Mouse (Mus musculus) lung, adult 2 months (tissue): ENCODE data around the gene Gm20388. TPM values are rescaled to one million over a fixed set of nuclear protein-coding genes. Genes with fewer than 3 reads are reported as not detected.

Source experiments
- DNase-seq: peaks from one replicate; pipeline ENCODE4 v3.0.0; 2022
- H3K4me1 ChIP-seq: fragments of 200-500 bp; 2 replicates; pipeline ENCODE4 v1.6.1; 2011; ENCODE audit warnings: low read length; ENCODE audit not compliant: control insufficient read depth, insufficient read depth
- H3K4me3 ChIP-seq: fragments of 200-500 bp; replicated peaks from 2 replicates; pipeline ENCODE3; 2011; ENCODE audit warnings: low read depth, mild to moderate bottlenecking, control low read depth, low read length; ENCODE audit errors: extremely low read depth
- CTCF ChIP-seq: fragments of 200-500 bp; IDR thresholded peaks from 2 replicates; pipeline ENCODE4 v1.5.1; 2011; ENCODE audit warnings: mild to moderate bottlenecking, low read length, control low read depth; ENCODE audit not compliant: insufficient read depth
- POLR2A ChIP-seq: fragments of 200-500 bp; IDR thresholded peaks from 2 replicates; pipeline ENCODE4 v1.6.1; 2011; ENCODE audit warnings: low read depth, mild to moderate bottlenecking, control low read depth, low read length, borderline replicate concordance; ENCODE audit errors: extremely low read depth
- WGBS: fragments of 180-500 bp; shearing (Covaris S2); methylation state at CpG from one replicate; pipeline ENCODE4 v1.1.7; 2018; 5-methylcytosine and 5-hydroxymethylcytosine counted together
- polyA plus RNA-seq: library from polyadenylated mRNA; depleted of rRNA; stranded (reverse); fragments of >200 nt; gene quantifications from 2 replicates; pipeline ENCODE4 v1.2.3, GENCODE M21; 2012

Gene Gm20388
- polyA plus RNA-seq, 1 experiment, result 67.8 TPM

DNA sequence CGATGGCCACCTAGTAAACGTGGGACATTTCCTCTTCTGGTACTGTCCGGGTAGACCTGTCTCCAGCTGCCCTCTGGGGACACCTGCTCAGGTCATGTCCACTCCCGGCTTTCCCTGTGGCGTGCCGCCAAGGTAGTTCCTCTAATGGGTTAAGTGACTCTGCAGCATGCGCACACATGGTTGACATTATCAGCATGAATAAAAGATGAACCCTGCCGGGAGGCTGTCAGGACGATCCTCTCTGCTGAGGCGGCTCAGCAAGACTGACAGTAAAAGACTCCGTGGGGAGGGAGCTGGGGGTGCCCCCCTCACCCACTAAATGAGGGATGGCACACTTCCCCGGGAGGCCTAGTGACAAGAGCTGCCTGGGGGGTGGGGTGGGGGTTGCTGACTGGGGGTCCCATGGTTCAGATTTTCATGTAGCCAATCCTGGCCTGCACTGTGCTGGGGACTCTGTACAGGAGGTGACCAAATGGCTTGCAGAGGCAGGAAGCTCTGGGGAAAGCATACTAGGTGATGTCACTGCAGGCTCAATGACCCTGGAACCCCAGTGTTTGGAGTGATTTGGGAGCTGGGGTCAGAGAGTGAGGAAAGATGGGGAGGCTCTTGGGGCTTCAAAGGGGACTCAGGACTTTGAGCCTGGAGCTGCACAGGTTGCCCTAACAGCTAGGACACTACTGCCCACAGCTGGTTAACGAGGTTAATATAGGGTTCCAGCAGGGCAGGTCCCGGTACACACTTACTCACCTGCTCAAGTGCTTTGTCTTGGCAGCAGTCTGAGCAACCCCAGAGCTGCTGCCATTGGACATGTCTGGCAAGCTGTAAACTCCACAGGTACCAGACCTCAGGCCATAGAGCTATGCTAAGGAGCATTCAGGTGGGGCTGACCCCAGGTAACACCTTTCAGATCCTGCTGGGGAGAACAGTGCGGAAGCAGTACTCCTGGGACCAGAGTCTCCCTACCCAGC is 487.1 kb downstream of the Gm20388 start:
- no peak overlapping the region for H3K4me3 ChIP-seq
- WGBS, result 57% methylated on average over 15 of the region's 15 CpGs
- no peaks in the 10 kb centered on the region for H3K4me1 ChIP-seq
- TF ChIP-seq CTCF (no peak), POLR2A (no peak)
- peak; percentile 57 for DNase-seq

DNA sequence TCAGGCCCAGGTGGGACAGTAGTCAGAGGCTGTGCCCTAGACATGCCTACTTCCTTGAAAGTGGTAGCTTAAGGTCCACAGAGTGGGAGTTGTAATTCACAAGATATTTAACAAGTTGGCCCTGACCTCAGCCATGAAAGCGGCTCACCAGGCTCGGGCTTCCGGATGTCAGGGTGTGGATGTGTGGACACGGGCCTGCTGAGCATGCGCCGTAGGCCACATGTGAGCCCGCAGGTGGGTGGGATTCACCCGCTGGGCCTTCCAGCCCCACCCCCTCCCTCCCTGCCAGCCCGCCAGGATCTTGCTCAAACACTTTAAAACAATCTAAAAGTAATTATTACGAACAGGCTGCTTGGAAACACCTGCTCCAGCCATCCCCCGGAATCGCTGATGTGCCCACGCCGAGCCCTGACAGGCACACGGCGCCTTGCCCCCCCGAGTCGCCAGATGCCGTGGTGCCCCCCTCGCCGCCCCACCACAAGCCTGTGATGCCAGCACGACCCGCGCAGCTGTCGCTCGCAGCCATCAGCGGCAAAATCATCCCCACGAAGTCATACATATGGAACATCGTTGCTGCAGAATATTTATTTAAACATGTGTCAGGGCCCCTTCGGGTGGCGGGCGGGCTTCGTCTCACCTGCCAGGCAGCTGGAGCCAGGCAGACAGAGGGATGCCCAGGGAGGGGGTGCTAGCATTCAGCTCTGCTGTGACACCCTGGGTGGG is 488.7 kb downstream of the Gm20388 start:
- DNase-seq, result no peak
- WGBS, result 57% methylated on average over 33 of the region's 33 CpGs
- Histone ChIP-seq H3K4me3 (no peak overlapping the region), H3K4me1 (no peaks in the 10 kb centered on the region)
- TF ChIP-seq POLR2A (no peak), CTCF (no peak)

DNA sequence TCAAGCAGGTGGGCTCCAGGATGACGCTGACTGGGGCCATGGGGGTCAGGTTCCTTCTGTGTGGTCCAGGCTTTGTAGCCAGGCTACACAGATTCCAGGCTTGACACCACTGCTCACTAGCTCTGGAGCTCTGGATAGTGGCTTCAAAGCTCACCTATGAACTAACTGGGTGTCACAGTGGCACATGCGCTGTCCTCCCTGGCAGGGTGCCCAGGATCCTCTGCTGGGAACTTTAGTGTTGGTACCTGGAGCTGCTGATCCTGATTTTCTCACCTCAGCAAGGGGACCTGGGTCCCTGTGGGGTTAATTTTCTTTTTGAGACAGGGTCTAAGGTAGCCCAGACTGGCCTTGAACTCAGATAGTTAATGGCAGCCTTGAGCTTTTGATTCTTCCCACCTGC is 490.6 kb downstream of the Gm20388 start:
- H3K4me3 ChIP-seq, result no peak overlapping the region
- no peaks in the 10 kb centered on the region for H3K4me1 ChIP-seq
- DNase-seq, result no peak
- TF ChIP-seq CTCF (no peak), POLR2A (no peak)
- WGBS, result 94% methylated on average over 2 of the region's 2 CpGs

DNA sequence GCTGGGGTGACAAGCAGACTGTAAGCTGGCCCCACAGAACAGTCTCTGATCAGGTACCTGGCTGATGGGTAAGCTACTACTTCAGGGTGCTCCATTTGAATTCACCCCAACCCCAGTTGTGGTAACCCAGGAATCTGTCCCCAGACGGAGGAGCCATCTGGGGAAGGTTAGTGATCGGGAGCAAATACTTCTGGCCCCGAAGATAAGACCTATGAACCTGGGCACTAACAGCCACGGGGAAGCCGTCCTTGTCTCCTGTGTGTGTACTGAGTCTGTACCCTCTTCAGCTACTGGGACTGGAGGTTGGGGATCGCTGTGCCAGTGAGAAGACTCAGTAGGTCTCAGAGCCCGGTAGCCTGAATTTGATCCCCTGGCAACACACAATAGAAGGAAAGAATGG is 491.1 kb downstream of the Gm20388 start:
- TF ChIP-seq POLR2A (no peak), CTCF (no peak)
- WGBS, result 90% methylated on average over 7 of the region's 7 CpGs
- no peak for DNase-seq

DNA sequence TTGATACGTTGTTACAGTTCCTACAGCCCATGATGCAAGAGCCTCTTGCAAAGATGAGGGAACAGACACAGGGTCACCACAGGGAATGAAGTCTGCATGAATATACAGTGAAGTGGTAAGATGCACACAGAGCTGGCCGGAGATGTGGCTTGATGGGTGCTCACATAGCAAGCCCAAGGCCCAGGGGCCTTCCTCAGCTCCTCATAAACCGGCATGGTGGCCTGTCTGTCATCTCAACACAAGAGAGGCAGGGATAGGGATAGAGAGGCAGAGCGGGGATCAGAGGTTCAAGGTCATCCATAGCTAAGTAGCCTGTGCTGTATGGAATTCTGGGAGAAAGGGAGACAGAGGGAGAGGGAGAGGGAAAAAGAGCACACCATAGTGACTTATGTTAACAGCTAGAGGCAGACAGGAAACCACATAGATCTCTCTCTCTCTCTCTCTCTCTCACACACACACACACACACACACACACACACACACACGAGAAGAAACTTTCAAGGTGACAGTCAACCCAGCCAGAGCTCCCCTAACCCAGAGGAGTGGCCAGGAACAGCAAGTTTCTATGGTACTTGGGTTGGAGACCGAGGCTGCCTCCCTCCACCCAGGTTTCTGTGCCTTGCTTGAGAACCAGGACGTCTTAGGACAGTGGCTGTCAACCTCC is 493.1 kb downstream of the Gm20388 start:
- no peak for DNase-seq
- H3K4me3 ChIP-seq, result no peak overlapping the region
- WGBS, result 84% methylated on average over 7 of the region's 7 CpGs
- H3K4me1 ChIP-seq, result peaks cover 12% of the 10 kb centered on the region
- TF ChIP-seq CTCF (no peak), POLR2A (no peak)

More for the DNA sequence above, 491.1 kb downstream of the Gm20388 start:
- Histone ChIP-seq H3K4me3 (no peak overlapping the region), H3K4me1 (no peaks in the 10 kb centered on the region)

DNA sequence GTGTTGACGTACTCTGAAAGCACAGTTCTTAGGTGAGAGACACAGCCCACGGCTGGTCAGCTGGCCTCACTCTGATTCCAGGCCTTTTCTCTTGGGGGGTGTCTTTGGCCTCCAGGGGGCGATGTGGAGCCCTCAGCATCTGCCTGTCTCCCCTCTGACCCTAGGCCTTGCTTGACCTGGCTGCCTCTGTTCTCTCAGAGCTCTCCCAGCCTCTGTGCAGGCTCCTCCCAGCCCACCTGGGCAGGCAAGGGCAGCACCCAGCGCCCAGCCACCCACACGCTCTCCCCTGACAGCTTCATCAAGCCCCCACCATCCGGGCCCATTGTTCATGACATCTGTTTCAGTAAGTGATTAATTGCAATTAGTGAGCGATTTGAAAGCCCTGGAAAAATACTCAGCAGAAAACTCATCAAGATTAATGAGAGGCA is 494.0 kb downstream of the Gm20388 start:
- Histone ChIP-seq H3K4me3 (no peak overlapping the region), H3K4me1 (peaks cover 18% of the 10 kb centered on the region)
- WGBS, result 57% methylated on average over 7 of the region's 7 CpGs
- peak; percentile 67 for TF ChIP-seq CTCF
- TF ChIP-seq POLR2A, result no peak
- DNase-seq, result peak; percentile 71

DNA sequence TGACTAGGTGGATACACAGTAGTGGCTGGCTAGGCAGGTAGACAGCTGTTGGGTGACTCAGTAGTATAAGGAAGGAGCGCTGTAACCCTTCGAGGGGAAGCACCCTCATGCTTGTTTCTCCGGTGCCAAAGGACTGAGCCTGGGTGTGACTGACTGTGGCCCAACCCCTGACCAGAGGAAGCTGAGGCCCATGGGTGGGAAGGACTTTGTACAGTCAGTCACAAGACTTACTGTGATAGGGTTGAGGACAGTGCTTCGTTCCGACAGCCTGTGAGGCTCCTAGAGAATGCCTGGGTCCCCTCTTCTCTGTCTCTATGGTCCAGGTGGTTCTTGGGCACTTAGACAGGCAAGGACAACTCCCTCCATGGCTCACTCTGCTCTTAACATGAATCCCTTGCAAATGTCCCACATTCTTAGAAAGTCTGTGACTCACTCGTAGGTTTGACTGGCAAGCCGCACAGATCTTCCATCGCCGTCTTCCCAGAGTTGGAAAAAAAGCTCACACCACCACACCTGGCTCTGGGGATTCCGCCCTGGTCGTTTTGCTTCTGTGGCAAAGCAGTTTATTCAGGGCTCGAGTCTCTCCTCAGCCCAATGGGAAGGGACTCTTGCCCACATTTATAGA is 495.5 kb downstream of the Gm20388 start:
- no peak for DNase-seq
- WGBS, result 84% methylated on average over 12 of the region's 12 CpGs
- H3K4me3 ChIP-seq, result no peak overlapping the region
- no peak for TF ChIP-seq POLR2A
- TF ChIP-seq CTCF, result no peak
- H3K4me1 ChIP-seq, result peaks cover 18% of the 10 kb centered on the region

DNA sequence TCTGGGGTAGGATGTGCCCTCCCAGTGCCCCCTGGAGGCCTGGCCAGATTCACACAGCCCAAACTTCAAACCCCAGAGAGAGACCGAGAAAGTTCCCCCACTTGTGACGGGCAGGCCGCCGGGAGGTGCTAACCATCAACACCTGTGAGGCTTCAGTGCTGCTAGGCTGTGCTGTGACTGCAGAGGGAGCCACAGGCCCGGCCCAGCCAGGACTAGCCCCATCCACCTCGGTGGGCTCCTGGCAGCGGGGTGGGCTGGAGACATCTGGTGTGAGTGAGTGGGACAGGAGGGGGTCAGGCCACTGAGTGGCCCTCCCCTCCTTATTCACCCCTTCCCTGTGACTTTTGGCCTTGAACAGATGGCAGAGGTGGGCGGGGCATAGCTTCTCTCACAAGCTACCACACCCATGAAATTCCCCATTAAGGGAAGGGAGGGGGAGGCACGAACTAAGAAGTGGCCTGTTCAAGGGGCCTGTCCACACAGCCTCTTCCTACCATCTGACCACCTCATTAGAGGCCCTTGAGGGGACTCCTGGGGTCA is 497.1 kb downstream of the Gm20388 start:
- WGBS, result 21% methylated on average over 9 of the region's 9 CpGs
- TF ChIP-seq CTCF (peak; percentile 48), POLR2A (no peak)
- H3K4me1 ChIP-seq, result peaks cover 18% of the 10 kb centered on the region
- peak; percentile 74 for DNase-seq
- H3K4me3 ChIP-seq, result no peak overlapping the region
